ENCODE assay signal across 8 mouse cellular contexts in genomic region chr11:96943746-96944304, GRCm38 (mm10). TPM values are rescaled to one million over a fixed set of nuclear protein-coding genes. Genes with fewer than 3 reads are reported as not detected.
DNase-seq lines count a peak whose midpoint lies in the region; ATAC-seq and TF ChIP-seq lines count a peak whose summit lies in the region.

Gene Pnpo (minus strand): TSS chr11:96943986.

- H3K4me1 ChIP-seq in forebrain, embryonic 10.5 days, result peaks cover 34% of the 10 kb centered on the region
- peaks cover 11% of the 10 kb centered on the region for H3K4me1 ChIP-seq in heart, embryonic 15.5 days (replicated peaks)
- H3K4me1 ChIP-seq in liver, embryonic 14.5 days (replicated peaks; ENCODE audit: control insufficient read depth in 2 of 2, insufficient read depth in 2 of 2, low read length in 1 of 2), result peaks cover 50 to 58% of the 10 kb centered on the region in 2 experiments
- 0 out of 2 replicates have a peak, but pooled peaks cover 3% of the 10 kb centered on the region for H3K4me1 ChIP-seq in neural tube, embryonic 11.5 days (ENCODE audit: control insufficient read depth, insufficient read depth, low read length)
- H3K4me1 ChIP-seq in stomach, postnatal 0 days (replicated peaks; ENCODE audit: control insufficient read depth, insufficient read depth), result peaks cover 3% of the 10 kb centered on the region; the same call in 1 of the 2 replicates

- H3K27ac ChIP-seq in forebrain, embryonic 10.5 days, result peak within 1 kb of the TSS; percentile 79
- H3K27ac ChIP-seq in heart, embryonic 15.5 days, result peak within 1 kb of the TSS; percentile 31; the same call in 1 of the 2 replicates
- peak within 1 kb of the TSS; percentile 100 for H3K27ac ChIP-seq in liver, embryonic 14.5 days
- no peak within 1 kb of the TSS for H3K27ac ChIP-seq in neural tube, embryonic 11.5 days (ENCODE audit: low read depth, low read length)
- H3K27ac ChIP-seq in stomach, postnatal 0 days (replicated peaks), result peak within 1 kb of the TSS; percentile 83

- H3K27me3 ChIP-seq in forebrain, embryonic 10.5 days (ENCODE audit: poor library complexity, severe bottlenecking), result peaks cover 15% of the 10 kb centered on the region
- no peaks in the 10 kb centered on the region for H3K27me3 ChIP-seq in heart, embryonic 15.5 days
- no peaks in the 10 kb centered on the region for H3K27me3 ChIP-seq in liver, embryonic 14.5 days (ENCODE audit: control insufficient read depth, insufficient read depth, low read length)
- no peaks in the 10 kb centered on the region for H3K27me3 ChIP-seq in neural tube, embryonic 11.5 days (ENCODE audit: control insufficient read depth, insufficient read depth, low read length)
- no peaks in the 10 kb centered on the region for H3K27me3 ChIP-seq in stomach, postnatal 0 days (ENCODE audit: control insufficient read depth, insufficient read depth, low read length)

- H3K9me3 ChIP-seq in forebrain, embryonic 10.5 days, result no peaks in the 10 kb centered on the region
- H3K9me3 ChIP-seq in heart, embryonic 15.5 days (replicated peaks), result no peaks in the 10 kb centered on the region
- no peaks in the 10 kb centered on the region for H3K9me3 ChIP-seq in liver, embryonic 14.5 days (ENCODE audit: control insufficient read depth, low read length)
- no peaks in the 10 kb centered on the region for H3K9me3 ChIP-seq in neural tube, embryonic 11.5 days (ENCODE audit: control insufficient read depth, low read length)
- H3K9me3 ChIP-seq in stomach, postnatal 0 days (ENCODE audit: control insufficient read depth, low read length), result no peaks in the 10 kb centered on the region

- peak within 1 kb of the TSS; percentile 99 for H3K4me2 ChIP-seq in heart, embryonic 15.5 days
- H3K4me2 ChIP-seq in liver, embryonic 14.5 days (ENCODE audit: low read depth), result peak within 1 kb of the TSS; percentile 70
- peak within 1 kb of the TSS; percentile 85 for H3K4me2 ChIP-seq in neural tube, embryonic 11.5 days (ENCODE audit: low read depth)
- H3K4me2 ChIP-seq in stomach, postnatal 0 days (replicated peaks; ENCODE audit: low read depth), result peak within 1 kb of the TSS; percentile 82

- H3K9ac ChIP-seq in heart, embryonic 15.5 days, result peak within 1 kb of the TSS; percentile 69
- H3K9ac ChIP-seq in liver, embryonic 14.5 days (replicated peaks), result peak within 1 kb of the TSS; percentile 99
- H3K9ac ChIP-seq in neural tube, embryonic 11.5 days (ENCODE audit: low read length), result peak within 1 kb of the TSS; percentile 61
- peak within 1 kb of the TSS; percentile 61 for H3K9ac ChIP-seq in stomach, postnatal 0 days (ENCODE audit: low read length)

- peak; percentile 43 for TF ChIP-seq EP300 in liver, embryonic 14.5 days (IDR thresholded peaks at IDR 0.05; ENCODE audit: low read depth)
- TF ChIP-seq EP300 in stomach, postnatal 0 days (optimal IDR thresholded peaks at IDR 0.05), result no peak

- DNase-seq in c-Kit-positive CD71-negative TER-119-negative erythroid progenitor cells, embryonic 14.5 days (ENCODE audit: low read depth), result peak; percentile 96
- DNase-seq in forebrain, embryonic 10.5 days (ENCODE audit: extremely low spot score, low spot score), result peak; percentile 91
- peak; percentile 95 to 97 for DNase-seq in kidney, postnatal 25 days
- DNase-seq in liver, embryonic 14.5 days (ENCODE audit: low read depth in 3 of 3, low spot score in 3 of 3), result peak; percentile 98 to 99 (median 99)
- peak; percentile 89 for DNase-seq in neural tube, embryonic 11.5 days (ENCODE audit: low spot score)
- peak; percentile 96 for DNase-seq in stomach, postnatal 0 days (ENCODE audit: low spot score)

- H3K4me3 ChIP-seq in forebrain, embryonic 10.5 days, result peak within 1 kb of the TSS; percentile 59
- peak within 1 kb of the TSS; percentile 78 for H3K4me3 ChIP-seq in heart, embryonic 15.5 days
- H3K4me3 ChIP-seq in liver, embryonic 14.5 days (ENCODE audit: insufficient read depth in 1 of 2, low read depth in 2 of 2, low read length in 2 of 2), result peak within 1 kb of the TSS; percentile 87 to 95
- peak within 1 kb of the TSS; percentile 45 for H3K4me3 ChIP-seq in neural tube, embryonic 11.5 days (ENCODE audit: low read depth, low read length)
- H3K4me3 ChIP-seq in stomach, postnatal 0 days (ENCODE audit: low read depth, low read length), result peak within 1 kb of the TSS; percentile 52

- peak; percentile 97 for ATAC-seq in CD4-positive, CD25-positive, alpha-beta regulatory T cell, adult 4 months
- ATAC-seq in heart, embryonic 15.5 days (replicated peaks; ENCODE audit: insufficient number of reproducible peaks, insufficient read depth, low FRiP score, low read depth), result peak; percentile 93
- ATAC-seq in liver, embryonic 14.5 days (ENCODE audit: insufficient read depth), result peak; percentile 82
- ATAC-seq in neural tube, embryonic 11.5 days (ENCODE audit: insufficient read depth, low FRiP score, low TSS enrichment), result peak; percentile 82
- ATAC-seq in stomach, postnatal 0 days (ENCODE audit: low FRiP score, low TSS enrichment), result peak; percentile 93

- TF ChIP-seq CTCF in liver, embryonic 14.5 days (IDR thresholded peaks at IDR 0.05; ENCODE audit: low read depth), result no peak
- no peak for TF ChIP-seq CTCF in stomach, postnatal 0 days (IDR thresholded peaks at IDR 0.05; ENCODE audit: low read depth)

- H3K36me3 ChIP-seq in forebrain, embryonic 10.5 days (replicated peaks), result peaks cover 5% of the 10 kb centered on the region
- no peaks in the 10 kb centered on the region for H3K36me3 ChIP-seq in heart, embryonic 15.5 days
- H3K36me3 ChIP-seq in liver, embryonic 14.5 days (replicated peaks; ENCODE audit: control insufficient read depth, insufficient read depth, low read depth), result peaks cover 49% of the 10 kb centered on the region
- H3K36me3 ChIP-seq in neural tube, embryonic 11.5 days (ENCODE audit: control insufficient read depth, insufficient read depth, low read length), result no peaks in the 10 kb centered on the region
- peaks cover 4% of the 10 kb centered on the region for H3K36me3 ChIP-seq in stomach, postnatal 0 days (ENCODE audit: control insufficient read depth, insufficient read depth, low read length)

- under 1% methylated on average over 29 of the region's 29 CpGs for WGBS in forebrain, embryonic 10.5 days
- WGBS in heart, embryonic 15.5 days, result under 1% methylated on average over 29 of the region's 29 CpGs
- WGBS in liver, embryonic 14.5 days (ENCODE audit: insufficient replicate concordance), result under 1% methylated on average over 29 of the region's 29 CpGs
- under 1% methylated on average over 29 of the region's 29 CpGs for WGBS in neural tube, embryonic 11.5 days
- under 1% methylated on average over 29 of the region's 29 CpGs for WGBS in stomach, postnatal 0 days

RNA-seq across cellular contexts. Expression of gene Pnpo, which starts in this region (rescaled TPM):
- 10 to 100 TPM; 28.5 to 48.5 TPM for polyA plus RNA-seq in CD4-positive, CD25-positive, alpha-beta regulatory T cell, adult 4 months (2017; shearing (Covaris generic))
- polyA plus RNA-seq in forebrain, embryonic 10.5 days (2016; fragmentation: Nextera tagmentation; extraction: Ambion mirVana), result 36.8 and 40.7 TPM in 2 replicates
- 65.2 and 74.8 TPM in 2 replicates for polyA plus RNA-seq in heart, embryonic 15.5 days (2015; fragmentation: Nextera tagmentation; extraction: Ambion mirVana)
- 315 and 355 TPM in 2 replicates for polyA plus RNA-seq in liver, embryonic 14.5 days (2012; rRNA removed)
- polyA plus RNA-seq in liver, embryonic 14.5 days (2014; fragmentation: Nextera tagmentation; extraction: Ambion mirVana), result 564 and 592 TPM in 2 replicates
- 24.0 and 26.2 TPM in 2 replicates for polyA plus RNA-seq in neural tube, embryonic 11.5 days (2014; fragmentation: Nextera tagmentation; extraction: Ambion mirVana)
- polyA plus RNA-seq in stomach, postnatal 0 days (2015; fragmentation: Nextera tagmentation; extraction: Ambion mirVana), result 56.7 and 57.1 TPM in 2 replicates
